Mouse (Mus musculus): ENCODE results near the gene Irf1.

The Irf1 gene

GRCm38 (mm10) chr11:53769760-53770124 is at the start of gene Irf1:
Gene Irf1 (plus strand): TSS chr11:53770014.
- peak; percentile 92 to 96 for DNase-seq

- no peak for DNase-seq
These were observed 49.1 kb upstream of the Irf1 start, which contains the start of gene Il5 for GRCm38 (mm10) chr11:53720715-53721114. Gene Il5 (plus strand): TSS chr11:53720794.

DNA sequence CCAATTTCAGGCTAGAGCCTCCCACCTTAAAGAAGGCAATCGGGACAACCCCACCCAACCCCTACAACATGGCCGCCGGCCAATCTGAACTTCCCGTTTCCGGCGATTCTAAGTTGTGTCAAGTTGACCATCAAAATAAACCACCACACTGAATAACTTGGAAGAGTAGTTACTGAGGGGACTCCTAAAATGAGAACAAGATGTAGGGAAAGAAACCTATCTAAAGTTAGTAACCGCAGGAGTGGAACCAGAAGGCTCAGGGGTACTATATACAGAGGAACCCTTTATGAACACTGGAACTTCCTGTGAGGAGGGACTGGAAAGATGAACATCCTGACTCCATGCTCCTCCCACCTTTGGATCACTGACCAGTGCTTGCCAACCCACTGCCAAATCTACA is 38.4 kb upstream of the Irf1 start:
- DNase-seq: no peak

DNA sequence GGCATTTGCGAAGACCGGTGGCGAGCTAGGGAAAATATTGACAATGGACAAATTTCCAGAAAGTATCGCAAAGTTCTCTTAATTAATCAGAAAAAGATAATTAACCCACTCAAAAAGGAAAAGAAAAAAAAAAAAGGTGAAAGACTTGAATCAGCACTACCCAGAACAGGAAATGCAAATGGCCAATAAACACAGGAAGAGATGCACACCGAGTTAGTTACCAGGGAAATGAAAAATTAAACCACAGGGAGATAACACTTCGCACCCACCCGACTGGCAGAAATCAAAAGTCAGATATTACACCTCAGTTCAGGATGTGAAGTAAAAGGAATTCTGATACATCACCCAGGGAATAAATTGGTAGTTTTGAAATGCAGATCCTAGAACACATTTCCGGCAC is 37.6 kb upstream of the Irf1 start:
- no peak for DNase-seq

DNA sequence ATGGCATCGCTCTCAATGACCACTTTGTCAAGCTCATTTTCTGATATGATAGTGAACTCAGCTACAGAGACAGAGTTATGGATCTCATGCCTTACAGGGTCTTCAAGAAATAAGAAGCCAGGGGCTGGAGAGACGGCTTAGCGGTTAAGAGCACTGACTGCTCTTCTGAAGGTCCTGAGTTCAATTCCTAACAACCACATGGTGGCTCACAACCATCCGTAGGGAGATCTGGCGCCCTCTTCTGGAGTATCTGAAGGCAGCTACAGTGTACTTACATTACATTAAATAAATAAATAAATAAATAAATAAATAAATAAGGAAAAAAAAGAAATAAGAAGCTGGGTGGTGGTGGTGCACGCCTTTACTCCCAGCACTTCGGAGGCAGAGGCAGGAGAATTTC is 36.0 kb upstream of the Irf1 start:
- DNase-seq: no peak

DNA sequence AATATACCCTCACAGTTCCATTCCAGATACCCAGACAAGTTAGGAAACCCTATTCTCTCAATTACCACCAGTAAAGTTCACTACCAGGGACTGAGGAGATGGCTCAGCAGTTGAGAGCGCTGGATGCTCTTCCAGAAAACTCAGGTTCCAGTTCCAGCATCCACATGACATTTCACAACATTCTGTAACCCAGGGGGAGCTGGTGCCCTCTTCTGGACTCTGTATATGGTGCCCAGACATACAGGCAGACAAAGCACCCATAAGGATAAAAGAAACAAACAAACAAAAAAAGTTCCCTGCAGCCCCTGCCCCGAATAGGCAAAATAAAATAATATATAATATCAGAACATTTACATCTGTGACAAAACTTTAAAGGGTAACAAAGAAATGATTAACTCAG is 35.4 kb upstream of the Irf1 start:
- DNase-seq: no peak

DNA sequence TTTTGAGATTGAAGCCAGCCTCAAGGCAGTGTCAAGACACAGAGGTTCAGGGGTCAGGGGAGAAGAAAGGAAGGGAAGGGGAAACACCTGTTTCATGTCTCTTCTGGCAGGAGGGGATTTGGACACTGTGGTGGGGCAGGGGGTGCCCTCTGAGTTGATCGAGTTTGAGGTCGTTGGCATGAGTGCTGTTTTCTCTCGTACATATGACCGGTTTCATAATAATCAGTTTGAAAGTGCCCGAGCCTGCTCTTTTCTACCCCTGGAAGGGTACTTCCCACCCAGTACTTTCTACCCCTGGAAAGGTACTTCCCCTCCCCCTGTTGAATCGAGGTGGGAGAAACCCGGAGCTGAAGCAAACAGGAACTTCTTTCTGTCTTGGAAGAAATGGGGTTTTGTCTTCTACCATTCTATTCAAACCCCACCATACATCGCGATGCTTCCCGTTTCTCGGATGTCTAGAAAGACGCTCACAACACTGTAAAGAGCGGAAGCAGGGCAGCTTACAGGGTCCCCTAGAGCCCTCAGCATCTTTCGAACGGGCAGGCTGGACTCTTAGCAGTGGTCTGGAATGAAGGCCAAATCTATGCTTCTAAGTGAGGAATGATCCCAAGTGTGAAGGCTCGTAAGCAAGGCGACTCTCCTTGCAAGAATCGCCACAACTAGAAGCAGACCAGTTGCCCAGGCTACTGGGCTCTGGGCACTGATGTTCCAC is 34.7 kb upstream of the Irf1 start:
- no peak for DNase-seq

DNA sequence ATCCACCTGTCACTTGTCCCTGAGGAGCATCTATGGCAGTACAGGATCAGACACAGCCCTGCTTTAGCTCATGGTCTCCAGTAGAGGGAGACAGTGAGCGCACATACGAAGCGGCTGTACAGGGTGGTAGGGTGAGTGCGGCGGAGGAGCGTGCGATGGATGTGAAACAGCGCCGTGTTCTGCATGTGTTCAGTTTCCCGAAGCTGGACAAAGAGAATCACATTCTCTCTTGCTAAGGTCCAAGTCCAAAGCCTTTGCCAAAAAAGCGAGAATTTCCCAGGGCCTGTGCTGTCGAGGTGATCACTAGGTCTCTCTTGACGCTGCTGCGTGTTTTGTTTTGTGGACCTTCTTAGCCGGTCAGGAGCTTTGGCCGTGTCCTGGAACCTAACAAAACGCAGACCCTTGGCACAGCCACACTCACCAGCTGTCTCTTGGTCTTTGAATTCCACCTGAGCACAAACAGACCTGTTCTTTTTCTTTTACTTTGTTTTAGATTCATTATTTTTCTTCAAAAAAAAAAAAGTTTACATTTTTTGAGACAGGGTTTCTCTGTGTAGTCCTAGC is 34.0 kb upstream of the Irf1 start:
- DNase-seq: peak; percentile 62 to 70

DNA sequence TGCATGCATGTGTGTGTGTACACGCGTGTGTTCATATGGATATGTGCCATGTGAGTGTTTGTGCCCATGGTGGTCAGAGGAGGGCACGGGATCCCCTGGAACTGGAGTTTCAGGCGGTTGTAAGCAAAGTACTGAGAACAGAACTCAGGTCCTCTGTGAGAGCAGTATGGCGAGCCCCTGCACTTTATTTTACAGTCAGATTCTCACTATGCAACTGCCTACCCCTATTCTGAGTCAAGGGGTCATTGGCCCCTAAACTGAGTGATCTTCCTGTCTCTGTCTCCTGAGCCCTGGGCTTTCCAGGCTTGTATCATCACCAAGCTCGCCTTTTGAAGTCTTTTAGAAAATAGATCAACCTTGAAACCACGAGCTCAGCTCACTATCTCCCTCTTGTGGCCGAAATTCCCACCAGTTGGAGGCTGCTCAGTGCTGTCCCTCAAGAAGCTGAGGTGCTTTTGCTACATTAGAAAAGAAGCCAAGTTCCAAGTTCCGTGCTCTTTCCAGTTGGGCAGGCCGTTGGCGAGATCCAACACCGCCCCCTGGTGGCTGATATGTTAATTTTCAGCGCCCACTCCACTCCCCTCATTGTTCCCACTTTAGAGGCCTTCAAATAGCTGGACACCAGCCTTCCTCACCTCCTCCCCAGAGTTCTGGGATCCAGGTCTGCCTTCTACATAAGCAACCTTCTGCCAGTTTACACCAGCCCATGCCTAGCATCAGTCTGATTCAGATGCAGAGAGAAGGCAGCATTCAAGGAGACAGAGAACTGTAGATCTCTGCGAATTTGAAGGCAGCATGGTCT is 32.8 kb upstream of the Irf1 start:
- DNase-seq: peak; percentile 75 to 84

- peak; percentile 72 for DNase-seq
These were observed 32.3 kb upstream of the Irf1 start for GRCm38 (mm10) chr11:53737573-53737946.

- DNase-seq: no peak
These were observed 27.5 kb upstream of the Irf1 start for GRCm38 (mm10) chr11:53742353-53742752.

DNA sequence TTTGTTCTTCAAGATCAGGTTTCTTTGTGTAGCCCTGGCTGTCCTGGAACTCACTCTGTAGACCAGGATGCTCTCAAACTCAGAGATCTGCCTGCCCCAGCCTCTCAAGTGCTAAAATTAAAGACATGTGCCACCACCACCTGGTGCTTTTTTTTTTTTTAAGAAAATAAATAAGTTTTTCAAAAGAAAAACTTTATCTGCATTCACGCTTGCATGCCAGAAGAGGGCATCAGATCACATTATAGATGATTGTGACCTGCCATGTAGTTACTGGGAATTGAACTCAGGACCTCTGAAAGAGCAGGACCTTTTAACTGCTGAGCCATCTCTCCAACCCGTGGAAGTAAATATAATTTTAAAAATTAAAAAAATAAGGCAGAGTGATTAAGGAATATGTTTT is 24.6 kb upstream of the Irf1 start:
- no peak for DNase-seq

- no peak for DNase-seq
These were observed 21.8 kb upstream of the Irf1 start for GRCm38 (mm10) chr11:53747985-53748384.

DNA sequence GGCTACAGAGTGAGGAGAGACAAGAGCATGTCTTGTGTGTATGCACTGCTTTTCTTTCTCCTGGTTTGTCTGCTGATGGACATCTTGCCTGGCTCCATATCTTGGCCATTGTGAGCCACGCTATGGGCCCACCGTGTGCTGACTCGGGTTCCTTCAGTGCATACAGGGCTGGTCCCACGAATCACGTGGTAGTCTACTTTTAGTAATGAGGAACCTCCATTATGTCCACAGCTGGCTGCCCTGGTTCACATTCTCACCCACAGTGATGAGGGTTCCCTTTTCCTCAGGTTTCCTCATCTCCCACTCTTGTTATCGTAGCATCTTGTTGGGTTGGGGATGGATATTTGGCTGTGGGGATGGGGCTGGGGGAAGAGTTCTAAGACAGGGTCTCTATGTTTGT is 21.2 kb upstream of the Irf1 start:
- no peak for DNase-seq

DNA sequence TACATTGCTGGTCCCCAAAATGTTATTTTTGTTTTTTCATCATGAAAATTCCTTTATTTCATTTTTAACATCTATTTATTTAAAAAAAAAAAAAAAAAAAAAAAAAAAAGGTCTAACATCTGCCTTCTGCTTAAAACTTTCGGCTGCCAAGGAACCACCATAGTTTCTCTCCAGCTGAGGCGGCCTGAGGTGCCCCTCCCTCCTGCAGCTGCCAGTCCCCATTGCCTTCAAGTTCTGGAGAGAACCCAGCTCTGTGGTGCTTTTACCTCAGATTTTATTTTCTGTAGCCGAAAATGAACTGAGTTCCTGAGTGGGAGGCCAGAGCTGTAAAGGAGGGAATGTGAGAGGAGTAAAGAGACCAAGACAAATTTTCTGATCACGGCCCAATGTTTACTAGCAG is 20.5 kb upstream of the Irf1 start:
- DNase-seq: no peak

DNA sequence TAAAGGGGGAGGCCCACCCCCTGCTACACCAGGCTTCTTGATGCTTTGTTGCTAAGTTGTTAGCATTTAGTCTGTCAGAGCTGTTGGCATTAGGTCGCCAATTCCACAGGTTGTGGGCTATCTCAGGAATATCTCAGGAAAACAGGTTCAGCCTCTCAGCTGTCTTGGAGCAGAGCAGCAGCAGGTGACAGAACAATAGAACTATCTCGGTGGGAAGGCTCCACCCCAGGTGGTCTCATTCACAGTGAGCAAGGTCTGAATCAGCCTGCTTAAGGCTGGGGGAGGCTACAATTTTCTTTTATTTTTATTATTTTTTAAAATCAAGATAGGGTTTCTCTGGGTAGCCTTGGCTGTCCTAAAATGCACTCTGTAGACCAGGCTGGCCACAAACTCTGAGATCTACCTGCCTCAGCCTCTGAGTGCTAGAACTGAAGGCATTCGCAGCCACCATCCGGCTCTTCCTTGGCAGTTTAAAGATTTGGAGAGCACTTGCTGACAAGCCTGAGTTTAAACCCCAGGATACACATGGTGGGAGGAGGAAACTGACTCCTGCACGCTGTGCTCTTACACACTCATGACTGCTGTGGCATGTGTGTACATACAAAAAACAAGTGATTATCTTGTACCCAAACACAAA is 20.0 kb upstream of the Irf1 start:
- no peak for DNase-seq

DNA sequence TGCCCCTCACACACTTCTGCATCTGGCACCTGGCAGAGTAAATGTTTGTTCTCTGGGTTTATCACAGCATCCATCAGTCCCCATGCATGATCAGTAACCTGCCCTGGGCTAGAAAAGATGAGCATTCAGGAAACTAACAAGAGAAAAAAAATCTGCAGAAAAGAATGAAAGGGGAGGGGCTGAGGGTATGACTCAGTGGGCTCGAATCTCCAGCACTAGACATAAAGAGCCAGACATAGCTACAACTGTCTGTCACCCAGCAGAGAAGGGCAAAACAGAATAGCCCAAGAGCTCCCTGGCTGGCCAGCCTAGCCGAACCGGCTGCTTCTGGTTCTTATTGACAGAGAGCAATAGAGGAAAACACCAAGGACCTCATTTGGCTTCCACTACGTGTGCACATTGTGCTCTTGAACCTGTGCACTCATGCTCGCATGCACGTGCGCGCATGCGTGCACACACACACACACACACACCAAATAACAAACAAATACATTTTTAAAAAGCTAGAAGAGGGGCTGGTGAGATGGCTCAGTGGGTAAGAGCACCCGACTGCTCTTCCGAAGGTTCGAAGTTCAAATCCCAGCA is 14.7 kb upstream of the Irf1 start:
- DNase-seq: no peak

DNA sequence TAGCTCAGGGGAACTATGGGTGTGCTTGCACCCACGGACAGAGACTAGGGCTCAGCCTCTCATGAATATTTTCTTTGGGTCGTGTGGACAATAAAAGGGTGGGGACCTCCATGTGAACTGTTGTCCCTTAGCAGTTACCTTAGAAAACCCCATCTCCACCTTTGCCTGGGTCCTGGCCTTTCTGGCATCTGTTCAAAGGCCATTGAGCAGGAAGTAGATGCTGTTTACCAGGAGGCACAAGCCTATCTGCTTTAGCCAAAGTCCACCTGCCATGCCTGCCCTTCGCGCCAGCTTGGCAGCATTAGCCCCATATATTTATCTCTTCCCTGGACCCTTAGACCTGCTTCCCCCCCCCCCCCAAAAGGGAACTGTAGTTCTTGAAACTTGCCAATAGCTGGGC is 12.2 kb upstream of the Irf1 start:
- DNase-seq: no peak

GRCm38 (mm10) chr11:53758033-53758432 is 11.8 kb upstream of the Irf1 start:
- DNase-seq: peak in 1 of 2 experiments; percentile 51

GRCm38 (mm10) chr11:53758791-53759351 is 10.9 kb upstream of the Irf1 start:
- peak in 1 of 2 experiments; percentile 58 for DNase-seq

- no peak for DNase-seq
These were observed 10.0 kb upstream of the Irf1 start for GRCm38 (mm10) chr11:53759545-53760406.

DNA sequence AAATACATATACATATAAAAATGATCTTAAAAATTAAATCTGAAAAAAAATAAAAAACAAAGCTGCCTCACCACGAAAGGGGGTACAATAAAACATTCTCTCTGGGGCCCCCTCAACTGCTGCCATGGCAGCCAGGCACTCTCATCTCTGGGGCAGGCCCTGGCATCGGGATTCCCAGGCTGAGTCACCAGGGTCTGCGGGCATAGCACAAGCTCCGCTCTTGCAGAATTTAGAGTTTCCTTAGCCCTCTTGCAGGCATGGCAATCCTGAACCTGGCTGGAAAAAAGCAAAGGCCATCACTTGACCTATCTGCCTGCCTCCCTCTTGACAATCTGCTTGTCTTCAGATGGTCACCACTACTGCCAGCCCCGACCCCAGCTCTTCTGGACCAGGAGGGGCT is 8.5 kb upstream of the Irf1 start:
- no peak for DNase-seq
